Mouse (Mus musculus): ENCODE measurements around the gene Fbxo41. TPM values are rescaled to one million over a fixed set of nuclear protein-coding genes. Genes with fewer than 3 reads are reported as not detected.

Gene Fbxo41
- polyA plus RNA-seq, 1 experiment: 0.26 TPM

- Histone ChIP-seq H3K4me1 (ENCODE audit: control insufficient read depth, insufficient read depth, low read length) (no peaks in the 10 kb centered on the region), H3K4me3 (ENCODE audit: insufficient read depth, low read length) (peak overlapping the region; percentile 38), H3K27ac (ENCODE audit: insufficient read depth, low read length) (no peak overlapping the region)
- no peak for TF ChIP-seq POLR2A (IDR thresholded peaks at IDR 0.05; ENCODE audit: low read depth, low read length)
- TF ChIP-seq CTCF (IDR thresholded peaks at IDR 0.05; ENCODE audit: borderline replicate concordance, insufficient read depth, low read length): no peak
These were observed 10.1 kb upstream of the Fbxo41 start for GRCm38 (mm10) chr6:85512577-85513530.

DNA sequence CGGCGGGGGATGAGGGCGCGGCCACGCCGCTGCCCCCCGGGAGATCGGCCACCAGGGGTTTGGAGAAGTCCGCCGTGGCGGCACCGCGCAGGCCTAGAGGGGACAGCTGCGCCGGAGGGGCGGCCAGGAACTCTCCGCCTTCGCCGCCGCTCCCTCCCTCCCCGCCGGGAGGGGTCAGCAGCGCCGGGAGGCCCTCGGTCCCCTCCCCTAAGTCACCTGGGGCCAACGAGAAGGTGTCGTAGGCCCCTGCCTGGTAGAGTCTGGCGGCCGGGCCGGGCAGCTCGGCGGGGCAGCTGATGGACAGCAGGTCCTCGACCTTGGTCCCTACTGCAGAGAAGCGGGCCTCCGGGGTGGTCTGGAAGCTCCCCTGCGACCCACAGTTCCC is 9.3 kb upstream of the Fbxo41 start:
- Histone ChIP-seq H3K4me1 (ENCODE audit: control insufficient read depth, insufficient read depth, low read length) (no peaks in the 10 kb centered on the region), H3K27ac (ENCODE audit: insufficient read depth, low read length) (no peak overlapping the region), H3K4me3 (ENCODE audit: insufficient read depth, low read length) (no peak overlapping the region)
- no peak for TF ChIP-seq POLR2A (IDR thresholded peaks at IDR 0.05; ENCODE audit: low read depth, low read length)
- no peak for TF ChIP-seq CTCF (IDR thresholded peaks at IDR 0.05; ENCODE audit: borderline replicate concordance, insufficient read depth, low read length)

GRCm38 (mm10) chr6:85511286-85512055 is 8.7 kb upstream of the Fbxo41 start:
- Histone ChIP-seq H3K27ac (ENCODE audit: insufficient read depth, low read length) (no peak overlapping the region), H3K4me1 (ENCODE audit: control insufficient read depth, insufficient read depth, low read length) (no peaks in the 10 kb centered on the region), H3K4me3 (ENCODE audit: insufficient read depth, low read length) (no peak overlapping the region)
- TF ChIP-seq POLR2A (IDR thresholded peaks at IDR 0.05; ENCODE audit: low read depth, low read length): no peak
- no peak for TF ChIP-seq CTCF (IDR thresholded peaks at IDR 0.05; ENCODE audit: borderline replicate concordance, insufficient read depth, low read length)

- no peak overlapping the region for H3K27ac ChIP-seq (ENCODE audit: insufficient read depth, low read length)
- H3K4me1 ChIP-seq (ENCODE audit: control insufficient read depth, insufficient read depth, low read length): no peaks in the 10 kb centered on the region
- no peak for TF ChIP-seq POLR2A (IDR thresholded peaks at IDR 0.05; ENCODE audit: low read depth, low read length)
- peak; percentile 40; the same call in 1 of the 2 replicates for TF ChIP-seq CTCF (IDR thresholded peaks at IDR 0.05; ENCODE audit: borderline replicate concordance, insufficient read depth, low read length)
- H3K4me3 ChIP-seq (ENCODE audit: insufficient read depth, low read length): no peak overlapping the region
These were observed 7.7 kb upstream of the Fbxo41 start for GRCm38 (mm10) chr6:85510476-85510875.

DNA sequence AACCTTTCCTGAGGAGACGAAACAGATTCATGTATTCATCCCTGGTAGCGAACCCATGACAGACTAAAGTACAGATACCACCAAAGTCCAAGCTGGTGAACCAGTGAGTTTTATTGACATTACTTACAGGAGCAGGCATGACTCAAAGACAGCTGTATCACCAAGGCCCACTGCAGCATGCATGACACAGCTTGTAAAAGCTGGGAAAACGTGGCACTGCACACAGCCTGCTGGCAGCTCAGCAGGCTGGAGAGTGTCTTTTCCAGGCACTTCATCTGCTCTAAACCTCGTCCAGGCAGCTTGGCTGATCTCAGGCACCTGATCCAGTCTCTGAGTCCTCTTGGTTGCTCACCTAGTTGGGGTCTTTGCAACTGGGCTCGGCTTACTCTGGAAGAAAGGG is 5.8 kb upstream of the Fbxo41 start:
- no peaks in the 10 kb centered on the region for H3K4me1 ChIP-seq (ENCODE audit: control insufficient read depth, insufficient read depth, low read length)
- no peak overlapping the region for H3K4me3 ChIP-seq (ENCODE audit: insufficient read depth, low read length)
- no peak overlapping the region for H3K27ac ChIP-seq (ENCODE audit: insufficient read depth, low read length)
- no peak for TF ChIP-seq CTCF (IDR thresholded peaks at IDR 0.05; ENCODE audit: borderline replicate concordance, insufficient read depth, low read length)
- no peak for TF ChIP-seq POLR2A (IDR thresholded peaks at IDR 0.05; ENCODE audit: low read depth, low read length)

- no peaks in the 10 kb centered on the region for H3K4me1 ChIP-seq (ENCODE audit: control insufficient read depth, insufficient read depth, low read length)
- no peak overlapping the region for H3K4me3 ChIP-seq (ENCODE audit: insufficient read depth, low read length)
- TF ChIP-seq POLR2A (IDR thresholded peaks at IDR 0.05; ENCODE audit: low read depth, low read length) (no peak), CTCF (IDR thresholded peaks at IDR 0.05; ENCODE audit: borderline replicate concordance, insufficient read depth, low read length) (no peak)
- no peak overlapping the region for H3K27ac ChIP-seq (ENCODE audit: insufficient read depth, low read length)
These were observed 2.1 kb upstream of the Fbxo41 start for GRCm38 (mm10) chr6:85504908-85505307.

DNA sequence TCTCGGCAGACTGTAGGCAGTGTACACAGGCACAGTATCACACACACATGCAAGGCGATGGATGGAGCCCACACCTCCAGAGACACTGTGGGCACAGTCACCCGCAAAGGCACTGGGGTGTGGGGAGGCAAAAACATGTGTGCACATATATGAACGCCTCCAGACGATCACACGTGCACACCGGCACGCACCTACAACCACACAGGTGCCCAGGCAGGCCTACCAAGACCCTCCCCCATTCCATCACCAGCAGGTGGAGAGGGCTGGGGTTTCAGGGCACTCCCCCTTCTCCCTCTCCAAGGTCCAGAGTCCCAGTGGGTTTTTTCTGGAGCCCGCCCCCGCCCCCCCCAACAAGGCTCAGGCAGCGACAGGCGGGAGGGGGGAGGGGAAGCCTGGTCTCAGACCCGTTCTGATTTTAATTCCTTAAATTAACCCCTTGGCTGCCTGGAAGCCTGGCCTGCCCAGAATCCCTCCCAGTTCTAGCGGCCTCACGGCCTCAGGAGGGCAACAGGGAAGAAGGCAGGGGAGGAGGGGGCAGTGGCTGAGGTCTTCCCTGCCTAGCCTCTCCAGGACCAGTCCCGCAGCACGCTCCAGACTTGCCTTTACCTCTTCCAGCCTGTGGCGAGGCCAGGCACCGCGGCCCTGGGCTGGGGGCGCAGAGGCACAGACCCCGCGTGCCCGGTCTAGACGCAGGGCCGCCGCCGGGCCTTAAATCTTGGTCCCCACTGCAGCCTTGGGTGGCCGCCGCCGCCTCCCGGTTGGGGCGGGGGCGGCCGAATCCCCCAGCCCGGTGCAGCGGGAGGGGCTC is 487 bp downstream of the Fbxo41 start:
- no peak for TF ChIP-seq CTCF (IDR thresholded peaks at IDR 0.05; ENCODE audit: borderline replicate concordance, insufficient read depth, low read length)
- no peak for TF ChIP-seq POLR2A (IDR thresholded peaks at IDR 0.05; ENCODE audit: low read depth, low read length)
- H3K4me3 ChIP-seq (ENCODE audit: insufficient read depth, low read length): peak overlapping the region; percentile 50
- H3K27ac ChIP-seq (ENCODE audit: insufficient read depth, low read length): no peak overlapping the region
- no peaks in the 10 kb centered on the region for H3K4me1 ChIP-seq (ENCODE audit: control insufficient read depth, insufficient read depth, low read length)

DNA sequence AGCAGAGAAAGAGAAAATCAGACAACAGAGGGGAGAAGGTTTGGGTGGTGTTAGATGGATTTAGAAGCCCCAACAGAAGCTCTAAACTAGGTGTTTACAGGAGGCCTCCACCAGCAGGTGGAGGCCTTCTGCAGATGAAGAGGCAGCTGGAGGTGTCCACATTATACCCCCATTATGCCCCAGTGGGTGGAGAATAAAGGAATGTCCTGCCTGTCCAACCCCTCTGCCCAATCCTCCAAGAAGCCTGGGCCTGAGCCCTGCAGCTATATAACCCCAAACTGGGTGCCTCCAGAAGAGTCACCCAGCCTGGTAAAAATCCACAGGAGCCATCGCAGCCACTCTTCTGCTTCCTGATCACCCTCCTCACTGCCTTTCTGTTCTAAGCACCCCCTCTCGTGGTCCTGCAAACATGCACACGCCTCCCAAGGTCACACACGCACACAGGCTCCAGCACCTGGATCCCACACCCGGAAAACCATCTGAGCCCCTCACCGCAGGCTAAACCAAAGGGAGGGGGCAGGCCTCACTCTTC is 1.2 kb downstream of the Fbxo41 start:
- H3K4me3 ChIP-seq (ENCODE audit: insufficient read depth, low read length): no peak overlapping the region
- no peaks in the 10 kb centered on the region for H3K4me1 ChIP-seq (ENCODE audit: control insufficient read depth, insufficient read depth, low read length)
- no peak overlapping the region for H3K27ac ChIP-seq (ENCODE audit: insufficient read depth, low read length)
- TF ChIP-seq POLR2A (IDR thresholded peaks at IDR 0.05; ENCODE audit: low read depth, low read length) (no peak), CTCF (IDR thresholded peaks at IDR 0.05; ENCODE audit: borderline replicate concordance, insufficient read depth, low read length) (no peak)

DNA sequence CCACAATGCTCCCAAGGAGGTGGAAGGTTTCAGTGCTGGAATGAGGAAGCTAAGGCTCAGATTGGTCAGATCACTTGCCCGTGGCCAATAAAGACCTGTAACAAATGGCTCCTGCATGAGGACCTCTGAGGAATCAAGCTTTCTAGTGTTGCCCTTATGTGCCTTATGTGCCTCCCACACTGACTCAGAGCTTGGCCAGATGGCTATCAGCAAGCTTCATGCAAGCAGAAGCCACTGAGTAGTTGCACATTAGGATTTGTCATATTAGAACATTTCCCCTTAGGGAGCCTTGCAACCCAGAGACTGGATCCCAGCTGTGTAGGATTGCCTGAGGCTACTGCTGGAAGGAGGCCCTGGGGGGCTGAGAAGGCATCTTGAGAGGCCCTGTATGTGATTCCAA is 2.4 kb downstream of the Fbxo41 start:
- TF ChIP-seq CTCF (IDR thresholded peaks at IDR 0.05; ENCODE audit: borderline replicate concordance, insufficient read depth, low read length) (no peak), POLR2A (IDR thresholded peaks at IDR 0.05; ENCODE audit: low read depth, low read length) (no peak)
- no peak overlapping the region for H3K4me3 ChIP-seq (ENCODE audit: insufficient read depth, low read length)
- H3K27ac ChIP-seq (ENCODE audit: insufficient read depth, low read length): no peak overlapping the region
- H3K4me1 ChIP-seq (ENCODE audit: control insufficient read depth, insufficient read depth, low read length): no peaks in the 10 kb centered on the region
